In the genomic region with DNA sequence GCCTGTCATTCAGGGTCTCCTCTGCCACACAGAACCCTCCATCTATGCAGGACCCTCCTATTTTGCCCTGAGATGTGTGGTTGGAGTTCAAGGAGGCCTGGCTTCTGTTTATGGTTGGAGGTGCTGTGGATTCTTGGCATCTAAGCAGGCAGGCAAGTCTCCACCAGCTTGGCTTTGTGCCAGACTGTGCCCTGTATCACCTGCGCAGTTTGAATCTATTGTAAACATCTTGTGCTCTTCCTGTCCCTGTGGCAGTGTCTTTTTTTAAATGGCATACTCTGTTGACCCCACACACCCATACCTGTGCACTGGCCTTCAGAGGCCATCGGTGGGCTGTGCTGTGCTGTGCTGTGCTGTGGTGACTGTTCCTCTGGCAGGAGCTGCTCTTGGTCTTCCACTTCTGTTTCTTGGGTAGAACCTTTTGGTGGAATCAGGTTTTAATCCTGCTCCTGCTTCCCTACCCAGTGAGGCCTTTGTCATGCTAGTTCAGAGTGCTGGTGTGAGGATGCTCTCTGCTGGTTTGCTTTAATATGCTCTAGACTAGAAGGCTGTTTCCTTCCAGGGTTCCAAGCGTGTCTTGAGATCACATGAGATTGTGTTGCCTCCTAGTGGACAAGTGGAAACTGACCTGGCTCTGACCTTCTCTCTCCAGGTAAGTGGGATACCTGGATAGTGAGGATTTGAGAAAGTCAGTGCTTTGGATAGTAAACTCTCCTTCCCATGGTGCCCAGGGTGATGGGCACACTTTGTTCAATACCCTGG, we compare ENCODE assay signal across 9 mouse cellular contexts. TPM values are rescaled to one million over a fixed set of nuclear protein-coding genes. Genes with fewer than 3 reads are reported as not detected.
DNase-seq lines count a peak whose midpoint lies in the region; ATAC-seq and TF ChIP-seq lines count a peak whose summit lies in the region.
"Had no signal": no experiment of that assay in that cellular context is flagged by ENCODE, and none has a peak within 500 bp of the region (broad histone marks: within the 10 kb centered on the region; RNA-seq: fewer than 3 reads in every experiment).

No protein-coding gene starts in this region.

- no peak overlapping the region for H3K4me2 ChIP-seq in intestine, embryonic 15.5 days (replicated peaks)
- no peak overlapping the region for H3K4me2 ChIP-seq in intestine, embryonic 16.5 days (ENCODE audit: low read depth, low read length)
- H3K4me2 ChIP-seq: hindbrain, embryonic 15.5 days had no signal

- no peaks in the 10 kb centered on the region for H3K9me3 ChIP-seq in intestine, embryonic 15.5 days
- H3K9me3 ChIP-seq in intestine, embryonic 16.5 days (ENCODE audit: control insufficient read depth, low read length): no peaks in the 10 kb centered on the region
- H3K9me3 ChIP-seq: hindbrain, embryonic 15.5 days had no signal

- H3K4me1 ChIP-seq in intestine, embryonic 15.5 days (replicated peaks): no peaks in the 10 kb centered on the region
- no peaks in the 10 kb centered on the region for H3K4me1 ChIP-seq in intestine, embryonic 16.5 days (ENCODE audit: control insufficient read depth, insufficient read depth, low read length)
- no peaks in the 10 kb centered on the region for H3K4me1 ChIP-seq in kidney, adult 2 months (ENCODE audit: control insufficient read depth, insufficient read depth, low read length)

- peaks cover 50% of the 10 kb centered on the region for H3K79me2 ChIP-seq in C2C12 (ENCODE audit: control insufficient read depth, insufficient read depth)

- H3K4me3 ChIP-seq in intestine, embryonic 15.5 days (replicated peaks): no peak overlapping the region
- H3K4me3 ChIP-seq in intestine, embryonic 16.5 days (ENCODE audit: low read length): no peak overlapping the region
- no peak overlapping the region for H3K4me3 ChIP-seq in C2C12 (ENCODE audit: insufficient read depth, poor library complexity, severe bottlenecking)
- no peak overlapping the region for H3K4me3 ChIP-seq in kidney, adult 2 months (ENCODE audit: insufficient read depth, low read depth, low read length)
- H3K4me3 ChIP-seq: hindbrain, embryonic 15.5 days had no signal

- H3K27ac ChIP-seq in intestine, embryonic 15.5 days: no peak overlapping the region
- H3K27ac ChIP-seq in intestine, embryonic 16.5 days (ENCODE audit: low read length): no peak overlapping the region
- no peak overlapping the region for H3K27ac ChIP-seq in kidney, adult 2 months (ENCODE audit: insufficient read depth, low read depth, low read length)
- H3K27ac ChIP-seq: hindbrain, embryonic 15.5 days had no signal

- H3K79me3 ChIP-seq in C2C12 (ENCODE audit: low read depth): peaks cover 15% of the 10 kb centered on the region

- TF ChIP-seq CTCF in C2C12 (IDR thresholded peaks at IDR 0.05; ENCODE audit: control insufficient read depth, insufficient read depth, insufficient read length): peak; percentile 28
- TF ChIP-seq CTCF in kidney, adult 2 months (conservative IDR thresholded peaks at IDR 0.05; ENCODE audit: insufficient read depth, insufficient read length, low read depth, low read length): peak; percentile 55; the same call in 1 of the 2 replicates

- ATAC-seq in intestine, embryonic 15.5 days: peak; percentile 24; the same call in 1 of the 2 replicates
- no peak for ATAC-seq in intestine, embryonic 16.5 days

- no peak overlapping the region for H3ac ChIP-seq in C2C12 (ENCODE audit: control insufficient read depth, insufficient read length, low read depth)

- no peak for TF ChIP-seq POLR2A in kidney, adult 2 months (IDR thresholded peaks at IDR 0.05; ENCODE audit: low read depth, low read length)

- no peaks in the 10 kb centered on the region for H3K27me3 ChIP-seq in intestine, embryonic 15.5 days (replicated peaks)
- no peaks in the 10 kb centered on the region for H3K27me3 ChIP-seq in intestine, embryonic 16.5 days (replicated peaks; ENCODE audit: control insufficient read depth, insufficient read depth, low read length)
- no peaks in the 10 kb centered on the region for H3K27me3 ChIP-seq in C2C12 (ENCODE audit: control insufficient read depth, insufficient read depth, insufficient read length)
- no peaks in the 10 kb centered on the region for H3K27me3 ChIP-seq in kidney, adult 2 months (replicated peaks; ENCODE audit: control insufficient read depth, insufficient read depth, low read length)
- H3K27me3 ChIP-seq: hindbrain, embryonic 15.5 days had no signal

- WGBS in intestine, embryonic 15.5 days: 72% methylated on average over 3 of the region's 3 CpGs
- 77% methylated on average over 3 of the region's 3 CpGs for WGBS in intestine, embryonic 16.5 days
- WGBS in kidney, adult 2 months: 68% methylated on average over 3 of the region's 3 CpGs

- H3K36me3 ChIP-seq in intestine, embryonic 15.5 days: peaks cover 18% of the 10 kb centered on the region
- peaks cover 1% of the 10 kb centered on the region; the same call in 1 of the 2 replicates for H3K36me3 ChIP-seq in intestine, embryonic 16.5 days (ENCODE audit: control insufficient read depth, insufficient read depth, low read length)
- peaks cover 46% of the 10 kb centered on the region for H3K36me3 ChIP-seq in C2C12 (ENCODE audit: control insufficient read depth, insufficient read depth)
- H3K36me3 ChIP-seq in kidney, adult 2 months (ENCODE audit: control insufficient read depth, insufficient read depth, low read length): no peaks in the 10 kb centered on the region

- H3K9ac ChIP-seq in intestine, embryonic 15.5 days: no peak overlapping the region
- H3K9ac ChIP-seq in intestine, embryonic 16.5 days (ENCODE audit: low read depth, low read length): no peak overlapping the region
- H3K9ac ChIP-seq: hindbrain, embryonic 15.5 days had no signal

- peak; percentile 30 for DNase-seq in adipocyte (ENCODE audit: low spot score)
- DNase-seq in kidney, adult 2 months: peak; percentile 79
- peak; percentile 22 to 36 for DNase-seq in natural killer cell, adult 2 months (ENCODE audit: low spot score in 2 of 2)
- DNase-seq in embryo, embryonic 10 days (ENCODE audit: low spot score): no peak
- no peak for DNase-seq in right cerebral cortex, postnatal 25 days

TF ChIP-seq in C2C12, 6 proteins besides CTCF, POLR2A, EP300 and RAD21:
- TF ChIP-seq MYOG (IDR thresholded peaks at IDR 0.05; ENCODE audit: control insufficient read depth, extremely low read depth, insufficient read length) (no peak), USF1 (IDR thresholded peaks at IDR 0.05; ENCODE audit: low read depth) (no peak), CEBPB (IDR thresholded peaks at IDR 0.05; ENCODE audit: low read depth) (no peak), MAX (IDR thresholded peaks at IDR 0.05) (no peak), MYOD1 (IDR thresholded peaks at IDR 0.05; ENCODE audit: control insufficient read depth, insufficient read length, low read depth) (no peak), FOSL1 (IDR thresholded peaks at IDR 0.05; ENCODE audit: insufficient read depth, low read length, poor library complexity, severe bottlenecking) (no peak)

RNA-seq across cellular contexts. Expression of gene Tex22, which starts 29.2 kb away (rescaled TPM):
- polyA plus RNA-seq in intestine, embryonic 15.5 days (2015; fragmentation: Nextera tagmentation; extraction: Ambion mirVana): not detected in 2 replicates
- polyA plus RNA-seq in intestine, embryonic 16.5 days (2015; fragmentation: Nextera tagmentation; extraction: Ambion mirVana): not detected in 2 replicates
- not detected for polyA plus RNA-seq in C2C12 (2012; fragmentation: generic; extraction: Trizol)
- polyA plus RNA-seq in kidney, adult 2 months (2012; rRNA removed): 0.16 and 0.46 TPM in 2 replicates
- polyA plus RNA-seq: hindbrain, embryonic 15.5 days had no signal

RNA-seq across cellular contexts. Expression of gene Pacs2, which starts 30.8 kb away (rescaled TPM):
- polyA plus RNA-seq in intestine, embryonic 15.5 days (2015; fragmentation: Nextera tagmentation; extraction: Ambion mirVana): 11.7 and 12.1 TPM in 2 replicates
- polyA plus RNA-seq in intestine, embryonic 16.5 days (2015; fragmentation: Nextera tagmentation; extraction: Ambion mirVana): 7.3 and 9.8 TPM in 2 replicates
- 48.8 TPM for polyA plus RNA-seq in C2C12 (2012; fragmentation: generic; extraction: Trizol)
- polyA plus RNA-seq in kidney, adult 2 months (2012; rRNA removed): 42.4 and 47.8 TPM in 2 replicates

RNA-seq across cellular contexts. Expression of gene Brf1, which starts 44.6 kb away (rescaled TPM):
- polyA plus RNA-seq in intestine, embryonic 15.5 days (2015; fragmentation: Nextera tagmentation; extraction: Ambion mirVana): 45.8 and 49.8 TPM in 2 replicates
- 36.5 and 41.6 TPM in 2 replicates for polyA plus RNA-seq in intestine, embryonic 16.5 days (2015; fragmentation: Nextera tagmentation; extraction: Ambion mirVana)
- polyA plus RNA-seq in C2C12 (2012; fragmentation: generic; extraction: Trizol): 27.2 TPM
- 44.8 and 53.0 TPM in 2 replicates for polyA plus RNA-seq in kidney, adult 2 months (2012; rRNA removed)

RNA-seq across cellular contexts. Expression of gene Mta1, which starts 53.0 kb away (rescaled TPM):
- 11.3 and 11.5 TPM in 2 replicates for polyA plus RNA-seq in intestine, embryonic 15.5 days (2015; fragmentation: Nextera tagmentation; extraction: Ambion mirVana)
- polyA plus RNA-seq in intestine, embryonic 16.5 days (2015; fragmentation: Nextera tagmentation; extraction: Ambion mirVana): 8.0 TPM in 2 replicates
- 90.8 TPM for polyA plus RNA-seq in C2C12 (2012; fragmentation: generic; extraction: Trizol)
- polyA plus RNA-seq in kidney, adult 2 months (2012; rRNA removed): 39.0 and 44.4 TPM in 2 replicates

Comparison
In these comparisons a context has a peak if more than half of its experiments do, and no peak if none do; other contexts are left out.
1. DNase-seq: peak in adipocyte (single experiment), kidney, adult 2 months (single experiment) and natural killer cell, adult 2 months (2 of 2); none in embryo, embryonic 10 days (single experiment) and right cerebral cortex, postnatal 25 days (single experiment).